Mouse (Mus musculus): ENCODE measurements at regions not wholly inside any gene's neighbourhood (a gene's known extent, or its start where the extent isn't known, plus 50 kb on each side); places are given as distances from the start of the nearest gene placed in this dataset.

GRCm38 (mm10) chr14:71329862-71330630 lies 730.4 kb upstream of the Fam160b2 start:
- TF ChIP-seq EP300 (IDR thresholded peaks at IDR 0.05), result no peak
- TF ChIP-seq CTCF (IDR thresholded peaks at IDR 0.05), result no peak

All from lung, postnatal 0 days (tissue).